Mouse (Mus musculus) neural tube, embryonic 14.5 days (tissue): ENCODE data around the gene Ran. TPM values are rescaled to one million over a fixed set of nuclear protein-coding genes. Genes with fewer than 3 reads are reported as not detected.

Source experiments
- ATAC-seq: fragments of 200-750 bp; cut with Nextera tagmentation; 2 replicates; pipeline ENCODE4 v1.8.0; 2017; ENCODE audit warnings: low read depth, mild to moderate bottlenecking, moderate TSS enrichment, moderate library complexity
- H3K27ac ChIP-seq: fragments of 300-500 bp; sonication (generic); 2 replicates; pipeline ENCODE4 v1.5.1; 2014; ENCODE audit warnings: low read depth, mild to moderate bottlenecking, control low read depth, low read length, moderate library complexity, mixed read lengths
- H3K27me3 ChIP-seq: fragments of 300-500 bp; sonication (generic); 2 replicates; pipeline ENCODE4 v1.6.1; 2014; ENCODE audit warnings: low read length; ENCODE audit not compliant: control insufficient read depth, insufficient read depth
- H3K36me3 ChIP-seq: fragments of 300-500 bp; sonication (generic); 2 replicates; pipeline ENCODE4 v1.6.1; 2014; ENCODE audit warnings: low read length, mixed read lengths; ENCODE audit not compliant: control insufficient read depth, insufficient read depth
- H3K4me1 ChIP-seq: fragments of 300-500 bp; sonication (generic); 2 replicates; pipeline ENCODE4 v1.6.1; 2014; ENCODE audit warnings: low read length; ENCODE audit not compliant: control insufficient read depth, insufficient read depth
- H3K4me2 ChIP-seq: fragments of 300-500 bp; sonication (generic); 2 replicates; pipeline ENCODE4 v1.6.1; 2014; ENCODE audit warnings: mild to moderate bottlenecking, low read depth, low read length, control low read depth
- H3K4me3 ChIP-seq: fragments of 300-500 bp; sonication (generic); 2 replicates; pipeline ENCODE4 v1.5.1; 2014; ENCODE audit warnings: low read depth, low read length, control low read depth, mixed read lengths
- H3K9ac ChIP-seq: fragments of 300-500 bp; sonication (generic); replicated peaks from 2 replicates; pipeline ENCODE4 v1.6.1; 2014; ENCODE audit warnings: low read depth, mild to moderate bottlenecking, control low read depth, low read length, mixed read lengths
- H3K9me3 ChIP-seq: fragments of 300-500 bp; sonication (generic); 2 replicates; pipeline ENCODE4 v1.6.1; 2016; ENCODE audit warnings: low read length; ENCODE audit not compliant: control insufficient read depth
- WGBS: fragments of 180-500 bp; shearing (Covaris S2); extraction: QIAGEN DNeasy Blood & Tissue Kit; methylation state at CpG from one replicate; pipeline ENCODE4 v1.1.7; 2014; 5-methylcytosine and 5-hydroxymethylcytosine counted together
- polyA plus RNA-seq: library from polyadenylated mRNA; unstranded; fragments of >200 nt; fragmentation: Nextera tagmentation; extraction: Ambion mirVana; gene quantifications from 2 replicates; pipeline ENCODE4 v1.2.1, GENCODE M21; 2014

Gene Ran
- polyA plus RNA-seq, 1 experiment from 2014 or later, result 305 TPM

DNA sequence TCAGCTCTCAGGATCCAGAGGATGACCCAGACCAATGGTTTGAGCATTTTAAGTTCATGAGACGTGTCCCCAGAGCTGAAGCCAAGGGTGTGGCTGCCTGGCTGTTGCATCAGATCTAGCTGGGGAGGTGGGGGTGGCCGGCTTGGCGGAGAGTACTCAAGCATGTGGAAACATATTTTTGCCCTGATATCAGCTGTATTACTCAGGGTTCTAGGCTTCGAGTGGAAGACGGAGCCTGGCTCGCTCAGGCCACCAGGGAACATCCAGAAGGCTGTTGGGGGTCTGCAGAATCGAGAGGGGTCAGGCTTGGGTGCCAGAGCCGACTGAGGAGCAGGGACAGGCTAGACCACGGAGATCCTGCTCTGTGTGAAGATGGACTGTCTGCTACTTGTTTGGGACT is 46.1 kb downstream of the Ran start:
- Histone ChIP-seq H3K9ac (no peak overlapping the region), H3K27me3 (no peaks in the 10 kb centered on the region), H3K4me3 (no peak overlapping the region), H3K4me2 (no peak overlapping the region), H3K9me3 (no peaks in the 10 kb centered on the region), H3K36me3 (no peaks in the 10 kb centered on the region), H3K27ac (no peak overlapping the region), H3K4me1 (no peaks in the 10 kb centered on the region)
- WGBS, result 76% methylated on average over 9 of the region's 9 CpGs
- ATAC-seq, result no peak

DNA sequence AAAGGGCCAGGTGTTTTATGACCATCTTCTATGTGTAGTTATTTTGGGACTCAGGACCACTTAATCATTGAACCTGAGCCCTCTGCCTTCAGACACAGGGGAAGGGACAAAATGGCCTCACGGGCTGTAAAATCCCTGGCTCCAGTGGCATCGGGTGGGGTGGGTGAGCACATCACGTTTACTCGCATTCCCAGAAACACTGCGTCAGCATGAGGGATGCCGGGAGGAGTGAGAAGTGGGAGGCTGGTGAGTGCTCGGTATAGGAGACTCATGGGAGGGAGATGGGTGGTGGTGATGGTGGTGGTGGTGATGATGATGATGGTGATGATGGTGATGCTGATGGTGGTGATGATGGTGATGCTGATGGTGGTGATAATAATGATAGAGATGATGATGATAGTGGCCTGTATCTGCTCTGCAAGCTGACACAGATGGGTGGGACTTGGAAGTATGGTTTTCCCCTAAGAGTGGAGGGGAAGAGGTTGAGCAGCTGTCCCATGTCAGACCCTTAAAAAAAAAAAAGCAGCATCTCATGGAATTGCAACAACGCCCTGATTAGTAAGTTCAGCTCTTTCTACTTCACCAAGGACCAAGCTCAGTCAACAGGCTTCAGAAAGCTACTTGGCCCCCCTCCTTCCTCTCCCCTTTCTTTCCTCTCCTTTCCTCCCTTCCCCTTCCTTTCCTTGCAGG is 46.8 kb downstream of the Ran start:
- Histone ChIP-seq H3K27me3 (no peaks in the 10 kb centered on the region), H3K36me3 (no peaks in the 10 kb centered on the region), H3K4me3 (no peak overlapping the region), H3K4me2 (no peak overlapping the region), H3K9ac (no peak overlapping the region), H3K9me3 (no peaks in the 10 kb centered on the region), H3K27ac (no peak overlapping the region), H3K4me1 (no peaks in the 10 kb centered on the region)
- 85% methylated on average over 8 of the region's 8 CpGs for WGBS
- ATAC-seq, result no peak

DNA sequence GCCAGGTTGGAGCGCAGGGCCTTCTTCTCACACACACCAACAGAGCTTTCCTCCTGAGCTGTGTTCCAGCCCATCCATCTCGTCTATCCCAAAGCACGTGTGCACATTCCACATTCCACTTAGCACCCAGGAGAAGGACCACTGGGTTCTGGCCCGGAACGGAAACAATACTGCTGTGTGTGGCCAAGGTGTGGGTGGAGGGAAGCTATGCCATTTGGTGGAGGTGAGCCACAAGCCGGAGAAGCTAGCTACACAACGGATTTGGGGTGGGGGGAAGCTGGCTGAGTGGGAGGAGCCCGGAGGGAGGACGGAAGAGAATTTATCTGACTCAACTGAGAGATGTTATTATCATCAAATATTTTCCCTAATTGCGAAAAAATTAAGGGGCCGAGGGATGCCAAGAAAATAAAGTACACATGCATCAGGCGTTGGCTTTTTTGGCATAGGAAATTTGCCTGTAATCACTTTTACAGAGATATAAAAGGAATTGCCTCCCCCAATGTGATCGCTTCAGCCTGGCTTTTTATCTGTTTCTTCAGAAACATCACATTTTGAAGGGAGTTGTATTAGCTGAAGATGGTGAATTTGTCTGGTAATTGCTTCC is 47.5 kb downstream of the Ran start:
- H3K4me1 ChIP-seq, result no peaks in the 10 kb centered on the region

DNA sequence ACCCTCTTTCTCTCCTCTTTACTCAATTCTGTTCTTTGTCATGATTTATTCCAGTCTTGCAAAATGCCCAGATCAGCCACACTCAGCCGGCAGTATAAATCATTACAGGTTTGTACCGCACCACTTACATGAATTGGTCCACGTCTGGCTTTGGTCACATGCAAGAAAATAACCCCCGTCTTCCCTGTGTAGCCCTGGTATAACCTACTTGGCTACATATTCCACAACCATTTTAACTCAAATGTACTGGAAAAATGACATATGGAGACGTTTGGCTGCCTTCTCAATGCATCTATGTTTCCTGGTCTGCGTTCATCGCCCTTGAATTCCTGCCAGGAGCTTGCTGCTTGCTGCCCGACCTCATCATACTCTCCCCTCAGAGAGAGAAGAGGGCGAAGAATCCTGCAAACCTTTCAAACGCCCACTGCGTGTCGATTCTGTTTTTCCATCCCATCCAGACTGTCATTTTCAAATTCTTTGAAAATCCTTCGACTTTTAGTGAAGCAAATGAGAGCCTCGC is 52.0 kb downstream of the Ran start:
- H3K27ac ChIP-seq, result no peak overlapping the region
- 57% methylated on average over 14 of the region's 14 CpGs for WGBS

More for the DNA sequence above, 47.5 kb downstream of the Ran start:
- ATAC-seq, result no peak
- no peaks in the 10 kb centered on the region for H3K27me3 ChIP-seq
- H3K27ac ChIP-seq, result no peak overlapping the region
- H3K4me2 ChIP-seq, result no peak overlapping the region
- 81% methylated on average over 13 of the region's 13 CpGs for WGBS
- no peaks in the 10 kb centered on the region for H3K36me3 ChIP-seq
- no peaks in the 10 kb centered on the region for H3K9me3 ChIP-seq
- H3K4me3 ChIP-seq, result no peak overlapping the region
- no peak overlapping the region for H3K9ac ChIP-seq

DNA sequence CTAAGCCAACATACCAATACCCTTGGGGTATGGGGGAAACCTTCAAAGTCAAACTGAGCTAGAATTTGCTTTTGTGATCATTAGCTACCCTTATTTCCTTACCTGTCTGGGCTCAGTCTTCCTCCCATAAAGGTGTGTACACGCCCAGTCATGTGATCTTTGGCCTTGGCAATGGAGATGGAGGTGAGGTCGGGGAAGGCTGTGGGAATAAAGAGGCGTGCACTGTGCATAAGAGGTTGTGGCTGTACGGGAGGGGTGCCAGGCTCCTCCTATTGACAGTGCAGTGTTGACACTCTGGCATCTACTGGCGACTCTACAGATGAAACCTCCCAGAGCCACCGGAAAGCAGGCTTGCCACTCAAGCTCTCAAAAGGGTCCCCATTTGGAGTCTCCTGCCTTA is 53.5 kb downstream of the Ran start:
- Histone ChIP-seq H3K36me3 (no peaks in the 10 kb centered on the region), H3K27me3 (no peaks in the 10 kb centered on the region), H3K4me1 (no peaks in the 10 kb centered on the region), H3K4me2 (no peak overlapping the region), H3K4me3 (no peak overlapping the region), H3K9me3 (no peaks in the 10 kb centered on the region), H3K27ac (no peak overlapping the region), H3K9ac (no peak overlapping the region)
- WGBS, result 83% methylated on average over 6 of the region's 6 CpGs
- ATAC-seq, result no peak

More for the DNA sequence above, 52.0 kb downstream of the Ran start:
- Histone ChIP-seq H3K9me3 (no peaks in the 10 kb centered on the region), H3K36me3 (no peaks in the 10 kb centered on the region), H3K27me3 (no peaks in the 10 kb centered on the region), H3K4me1 (no peaks in the 10 kb centered on the region), H3K4me3 (no peak overlapping the region), H3K9ac (no peak overlapping the region), H3K4me2 (no peak overlapping the region)
- ATAC-seq, result no peak

Other genes starting within 250 kb of the Ran start
- 7.0 and 8.0 TPM in 2 replicates for gene Rimbp2, start 66.6 kb upstream of the Ran start, polyA plus RNA-seq
- 14.4 and 26.8 TPM in 2 replicates for gene Stx2, start 11.5 kb upstream of the Ran start, polyA plus RNA-seq
- 0.08 and 0.55 TPM in 2 replicates for gene Adgrd1, start 76.7 kb downstream of the Ran start, polyA plus RNA-seq